Mouse (Mus musculus) naive thymus-derived CD4-positive, alpha-beta T cell, adult 5 months (primary cell): ENCODE results near the gene Fam129c. TPM values are rescaled to one million over a fixed set of nuclear protein-coding genes. Genes with fewer than 3 reads are reported as not detected.

Experiments used
- polyA plus RNA-seq: library from polyadenylated mRNA; unstranded; fragments of 100-300 nt; shearing (Covaris generic); gene quantifications from one replicate; pipeline ENCODE4 v1.2.1, GENCODE M21; 2017

The Fam129c gene
- 2.7 TPM for polyA plus RNA-seq

DNA sequence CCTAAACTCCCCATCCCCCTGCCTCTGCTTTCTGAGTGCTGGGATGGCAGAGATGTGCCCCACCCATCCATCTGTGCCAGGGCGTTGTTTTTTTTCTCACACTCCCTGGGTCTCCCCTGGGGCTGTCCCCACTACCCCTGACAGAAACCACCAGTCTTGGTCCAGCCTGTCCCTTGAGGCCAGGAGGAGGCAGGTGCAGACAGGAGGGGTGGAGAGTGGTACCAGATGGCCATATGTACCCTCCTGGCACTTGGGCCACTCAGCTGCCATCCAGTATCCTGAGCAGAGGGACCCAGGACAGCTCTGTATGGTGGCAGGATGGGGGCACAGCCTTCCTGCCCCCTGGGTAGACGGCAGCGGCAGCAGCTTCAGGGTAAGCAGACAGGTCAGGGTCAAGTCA lies at the start of gene Fam129c:
Gene Fam129c (plus strand): TSS at position 198 of the 400 bp plus-strand sequence.

DNA sequence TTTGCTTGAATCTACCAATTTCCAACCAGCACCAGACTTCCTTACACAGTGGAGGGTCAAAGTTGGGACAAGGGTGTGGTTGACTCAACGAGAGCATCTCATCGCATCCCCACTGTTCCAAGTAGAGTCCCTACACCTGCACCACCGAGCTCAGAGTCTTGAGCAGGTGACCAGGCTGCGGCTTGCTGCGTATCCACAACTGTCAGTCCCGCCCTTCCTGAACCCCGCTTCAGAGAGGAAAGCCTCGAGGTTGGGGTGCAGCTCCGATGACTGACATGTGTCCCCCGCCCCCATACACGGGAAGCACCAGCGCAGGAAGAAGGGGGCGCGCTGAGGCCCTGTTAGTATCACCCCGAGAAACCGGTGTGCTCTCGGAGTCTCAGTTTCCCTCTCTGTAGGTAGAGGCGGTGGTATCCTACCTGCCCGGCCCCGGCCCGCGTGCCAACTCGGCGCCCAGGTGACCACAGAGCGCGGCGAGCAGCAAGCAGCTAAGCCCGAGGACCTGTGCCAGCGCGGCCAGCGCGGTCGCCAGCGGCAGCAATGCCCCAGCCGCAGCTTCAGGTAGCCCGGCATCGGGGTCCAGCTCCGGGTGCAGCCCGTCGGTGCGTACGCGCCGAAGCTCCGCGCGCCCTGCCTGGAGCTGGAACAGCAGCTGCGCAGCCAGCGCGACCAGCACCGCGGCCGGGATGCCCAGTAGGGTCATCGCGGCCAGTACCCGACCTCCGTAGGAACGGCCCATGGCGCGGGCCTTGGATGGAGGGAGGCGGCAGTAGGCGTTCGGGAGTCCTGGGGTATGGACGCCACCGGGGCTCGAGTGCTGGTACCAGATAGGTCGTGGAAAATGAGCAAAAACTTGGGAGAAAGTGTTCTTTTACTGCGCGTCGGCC lies 39.1 kb upstream of the Fam129c start, which contains the start of gene Tmem221:
Gene Tmem221 (minus strand): TSS at position 801 of the 887 bp plus-strand sequence.

DNA sequence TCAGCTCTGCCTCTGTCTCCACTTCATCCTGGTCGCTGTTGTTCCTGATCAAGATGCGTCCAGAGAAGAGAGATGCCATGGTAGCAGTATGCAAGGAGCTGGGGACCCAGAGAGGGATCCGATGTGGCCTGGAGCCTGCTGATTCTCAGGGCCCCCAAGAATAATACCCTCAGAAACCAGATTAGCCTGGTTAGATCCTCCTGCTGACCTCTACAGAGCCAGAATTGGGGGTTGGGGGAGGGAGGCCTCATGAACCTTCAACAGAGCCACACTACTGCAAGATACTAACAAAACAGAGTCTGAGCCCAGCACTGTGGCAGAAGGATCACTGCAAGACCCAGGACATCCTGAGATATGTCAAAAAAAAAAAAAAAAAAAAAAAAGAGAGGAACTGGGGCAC lies 30.9 kb upstream of the Fam129c start, which contains the start of gene Nxnl1:
Gene Nxnl1 (minus strand): TSS at position 101 of the 400 bp plus-strand sequence.

GRCm38 (mm10) chr8:71568387-71568937 lies 29.0 kb upstream of the Fam129c start, which contains the start of gene Slc27a1:
Slc27a1 (plus strand) TSS chr8:71568882.

GRCm38 (mm10) chr8:71591471-71592373 lies 5.7 kb upstream of the Fam129c start, which contains the start of gene Pgls:
Pgls (plus strand) TSS chr8:71592176.

DNA sequence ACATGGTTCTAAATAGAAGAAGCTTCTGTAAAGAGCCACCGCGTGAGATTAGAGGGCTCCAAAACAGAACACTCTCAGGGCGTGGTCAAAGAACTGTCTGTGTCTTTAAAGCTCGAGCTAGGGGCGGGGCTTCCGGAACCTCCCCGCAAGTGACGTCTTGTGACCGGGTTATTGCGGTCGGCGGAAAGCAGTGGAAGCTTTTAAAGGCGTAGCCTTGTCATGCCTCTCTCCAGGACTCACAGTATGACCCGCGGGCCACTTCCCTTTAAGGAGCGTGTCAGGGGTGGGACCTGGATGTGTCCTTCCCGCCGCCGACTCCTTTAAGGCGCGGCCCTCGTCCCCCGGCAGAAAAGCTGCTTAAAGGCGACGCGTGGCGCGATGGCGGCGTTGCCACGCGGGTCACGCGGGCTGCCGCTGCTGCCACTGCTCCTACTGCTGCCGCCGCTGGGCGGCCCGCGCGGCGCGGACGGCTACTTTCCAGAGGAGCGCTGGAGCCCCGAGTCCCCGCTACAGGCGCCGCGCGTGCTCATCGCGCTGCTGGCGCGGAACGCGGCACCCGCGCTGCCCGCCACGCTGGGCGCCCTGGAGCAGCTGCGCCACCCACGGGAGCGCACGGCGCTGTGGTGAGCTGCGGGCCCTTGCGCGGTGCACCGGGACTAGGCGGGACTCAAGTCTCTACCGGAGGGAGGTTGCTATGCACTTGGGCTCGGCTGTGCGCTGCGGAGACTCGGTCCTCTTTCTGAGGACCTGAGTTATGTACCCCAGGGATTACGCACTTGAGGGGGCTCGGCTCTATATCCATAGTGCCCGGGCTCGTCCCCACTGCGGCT lies 13.6 kb downstream of the Fam129c start, which contains the start of gene Colgalt1:
Gene Colgalt1 (plus strand): TSS at position 177 of the 830 bp plus-strand sequence.

Other genes with a start within 250 kb of the Fam129c start
- gene Use1, start 230.8 kb upstream of the Fam129c start, polyA plus RNA-seq = 230 TPM
- 22.9 TPM for gene Ocel1, start 226.3 kb upstream of the Fam129c start, polyA plus RNA-seq
- gene Nr2f6, start 215.7 kb upstream of the Fam129c start, polyA plus RNA-seq = 2.9 TPM
- 0.24 TPM for gene Ushbp1, start 201.8 kb upstream of the Fam129c start, polyA plus RNA-seq
- 70.3 TPM for gene Babam1, start 200.8 kb upstream of the Fam129c start, polyA plus RNA-seq
- 0.21 TPM for gene Ankle1, start 191.6 kb upstream of the Fam129c start, polyA plus RNA-seq
- 93.0 TPM for gene Abhd8, start 134.0 kb upstream of the Fam129c start, polyA plus RNA-seq
- 41.6 TPM for gene Mrpl34, start 132.7 kb upstream of the Fam129c start, polyA plus RNA-seq
- 153 TPM for gene Dda1, start 128.4 kb upstream of the Fam129c start, polyA plus RNA-seq
- gene Ano8, start 111.7 kb upstream of the Fam129c start, polyA plus RNA-seq = 14.2 TPM
- 5.4 TPM for gene Gtpbp3, start 109.5 kb upstream of the Fam129c start, polyA plus RNA-seq
- gene Plvap, start 85.9 kb upstream of the Fam129c start, polyA plus RNA-seq = not detected
- not detected for gene Ccdc194, start 71.9 kb upstream of the Fam129c start, polyA plus RNA-seq
- gene Bst2, start 60.2 kb upstream of the Fam129c start, polyA plus RNA-seq = 71.8 TPM
- gene Mvb12a, start 54.7 kb upstream of the Fam129c start, polyA plus RNA-seq = 44.2 TPM
- gene Tmem221, start 38.8 kb upstream of the Fam129c start, polyA plus RNA-seq = 1.5 TPM
- gene Nxnl1, start 31.0 kb upstream of the Fam129c start, polyA plus RNA-seq = 0.25 TPM
- 8.1 TPM for gene Slc27a1, start 28.8 kb upstream of the Fam129c start, polyA plus RNA-seq
- gene Pgls, start 5.5 kb upstream of the Fam129c start, polyA plus RNA-seq = 79.0 TPM
- gene Colgalt1, start 13.3 kb downstream of the Fam129c start, polyA plus RNA-seq = 49.3 TPM
- 0.44 TPM for gene Unc13a, start 74.1 kb downstream of the Fam129c start, polyA plus RNA-seq
- 78.2 TPM for gene Jak3, start 78.6 kb downstream of the Fam129c start, polyA plus RNA-seq
- gene Insl3, start 91.6 kb downstream of the Fam129c start, polyA plus RNA-seq = 28.9 TPM
- gene B3gnt3, start 104.1 kb downstream of the Fam129c start, polyA plus RNA-seq = 1.6 TPM
- 144 TPM for gene Fcho1, start 128.1 kb downstream of the Fam129c start, polyA plus RNA-seq